Mouse (Mus musculus) hematopoietic stem cell, adult 5-6 weeks (primary cell): ENCODE data around the gene Slc6a19. TPM values are rescaled to one million over a fixed set of nuclear protein-coding genes. Genes with fewer than 3 reads are reported as not detected.

ENCODE experiments used
- total RNA-seq: library from RNA; stranded (forward); fragments of 172-1452, 232-1000 nt; gene quantifications from 2 replicates; pipeline ENCODE4 v1.2.3, GENCODE M21; 2017

The Slc6a19 gene
- total RNA-seq, 1 experiment from 2014 or later: not detected

Other genes with a start within 250 kb of the Slc6a19 start
- 19.4 and 22.5 TPM in 2 replicates for gene Lpcat1, start 237.7 kb downstream of the Slc6a19 start, total RNA-seq
- gene Slc6a3, start 168.1 kb downstream of the Slc6a19 start, total RNA-seq: not detected in 2 replicates
- 52.8 and 81.4 TPM in 2 replicates for gene Clptm1l, start 100.9 kb downstream of the Slc6a19 start, total RNA-seq
- 3.4 and 3.6 TPM in 2 replicates for gene Tert, start 78.0 kb downstream of the Slc6a19 start, total RNA-seq
- not detected in 2 replicates for gene Slc6a18, start 26.8 kb downstream of the Slc6a19 start, total RNA-seq
- gene Slc12a7, start 28.2 kb upstream of the Slc6a19 start, total RNA-seq: 11.8 and 19.2 TPM in 2 replicates
- gene Nkd2, start 142.8 kb upstream of the Slc6a19 start, total RNA-seq: not detected in 2 replicates
- gene Trip13, start 232.9 kb upstream of the Slc6a19 start, total RNA-seq: 24.4 and 32.6 TPM in 2 replicates
- gene Brd9, start 232.9 kb upstream of the Slc6a19 start, total RNA-seq: 106 and 107 TPM in 2 replicates